Mouse (Mus musculus): ENCODE data around the gene Pbx3.

- TF ChIP-seq TAL1 (IDR thresholded peaks at IDR 0.05; ENCODE audit: low read length) = no peak
- no peak for TF ChIP-seq GATA1 (IDR thresholded peaks at IDR 0.05; ENCODE audit: low read length)
These were observed 25.8 kb downstream of the Pbx3 start for GRCm38 (mm10) chr2:34347096-34347495.
